Mouse (Mus musculus) embryonic facial prominence, embryonic 12.5 days (tissue): ENCODE data around the gene Ltbp4. TPM values are rescaled to one million over a fixed set of nuclear protein-coding genes. Genes with fewer than 3 reads are reported as not detected.

Experiments
- ATAC-seq: fragments of 200-750 bp; cut with Nextera tagmentation; 2 replicates; pipeline ENCODE4 v1.8.0; 2017; ENCODE audit not compliant: insufficient number of reproducible peaks, insufficient read depth, low FRiP score, low TSS enrichment
- H3K27ac ChIP-seq: fragments of 300-500 bp; sonication (generic); 2 replicates; pipeline ENCODE4 v1.5.1; 2016; ENCODE audit warnings: mild to moderate bottlenecking
- H3K27me3 ChIP-seq: fragments of 300-500 bp; sonication (generic); 2 replicates; pipeline ENCODE4 v1.6.1; 2016; ENCODE audit warnings: mild to moderate bottlenecking, moderate library complexity
- H3K36me3 ChIP-seq: fragments of 300-500 bp; sonication (generic); 2 replicates; pipeline ENCODE4 v1.6.1; 2016; ENCODE audit warnings: mild to moderate bottlenecking
- H3K4me1 ChIP-seq: fragments of 300-500 bp; sonication (generic); 2 replicates; pipeline ENCODE4 v1.6.1; 2016
- H3K4me2 ChIP-seq: fragments of 300-500 bp; sonication (generic); replicated peaks from 2 replicates; pipeline ENCODE4 v1.6.1; 2016; ENCODE audit warnings: mild to moderate bottlenecking, moderate library complexity
- H3K4me3 ChIP-seq: fragments of 300-500 bp; sonication (generic); 2 replicates; pipeline ENCODE4 v1.5.1; 2016; ENCODE audit warnings: mild to moderate bottlenecking
- H3K9ac ChIP-seq: fragments of 300-500 bp; sonication (generic); 2 replicates; pipeline ENCODE4 v1.6.1; 2016; ENCODE audit warnings: mild to moderate bottlenecking, moderate library complexity
- H3K9me3 ChIP-seq: fragments of 300-500 bp; sonication (generic); 2 replicates; pipeline ENCODE4 v1.6.1; 2016; ENCODE audit warnings: mild to moderate bottlenecking, moderate library complexity
- WGBS: fragments of 180-500 bp; shearing (Covaris S2); methylation state at CpG from one replicate; pipeline ENCODE4 v1.1.7; 2016; 5-methylcytosine and 5-hydroxymethylcytosine counted together
- polyA plus RNA-seq: library from polyadenylated mRNA; unstranded; fragments of >200 nt; fragmentation: Nextera tagmentation; extraction: Ambion mirVana; gene quantifications from 2 replicates; pipeline ENCODE4 v1.2.1, GENCODE M21; 2016

Ltbp4 gene
- polyA plus RNA-seq, 1 experiment from 2014 or later = 16.8 TPM

- peak overlapping the region; percentile 39 for H3K4me2 ChIP-seq
- no peak overlapping the region for H3K27ac ChIP-seq
- 3% methylated on average over 17 of the region's 17 CpGs for WGBS
- H3K9ac ChIP-seq = no peak overlapping the region
- 0 out of 2 replicates have a peak overlapping the region, but pooled peaks have one; percentile 11 for H3K4me3 ChIP-seq
- peaks cover 27% of the 10 kb centered on the region for H3K27me3 ChIP-seq
- H3K36me3 ChIP-seq = peaks cover 3% of the 10 kb centered on the region; the same call in 1 of the 2 replicates
- peaks cover 3% of the 10 kb centered on the region; the same call in 1 of the 2 replicates for H3K4me1 ChIP-seq
- ATAC-seq = no peak
- H3K9me3 ChIP-seq = peaks cover 15% of the 10 kb centered on the region; the same call in 1 of the 2 replicates
Measured at GRCm38 (mm10) chr7:27310306-27310705, 27.2 kb downstream of the Ltbp4 start.

- H3K9ac ChIP-seq = no peak overlapping the region
- WGBS = 44% methylated on average over 3 of the region's 3 CpGs
- peaks cover 27% of the 10 kb centered on the region for H3K27me3 ChIP-seq
- H3K36me3 ChIP-seq = peaks cover 3% of the 10 kb centered on the region; the same call in 1 of the 2 replicates
- H3K4me3 ChIP-seq = no peak overlapping the region
- peaks cover 3% of the 10 kb centered on the region; the same call in 1 of the 2 replicates for H3K4me1 ChIP-seq
- peaks cover 15% of the 10 kb centered on the region; the same call in 1 of the 2 replicates for H3K9me3 ChIP-seq
- ATAC-seq = no peak
- no peak overlapping the region for H3K27ac ChIP-seq
- H3K4me2 ChIP-seq = no peak overlapping the region
Measured at GRCm38 (mm10) chr7:27309832-27310231, 27.7 kb downstream of the Ltbp4 start.

- peaks cover 3% of the 10 kb centered on the region; the same call in 1 of the 2 replicates for H3K36me3 ChIP-seq
- WGBS = 7% methylated on average over 28 of the region's 28 CpGs
- peaks cover 10% of the 10 kb centered on the region; the same call in 1 of the 2 replicates for H3K9me3 ChIP-seq
- peak; percentile 36; the same call in 1 of the 2 replicates for ATAC-seq
- peaks cover 27% of the 10 kb centered on the region for H3K27me3 ChIP-seq
- H3K27ac ChIP-seq = no peak overlapping the region
- H3K4me1 ChIP-seq = peaks cover 3% of the 10 kb centered on the region; the same call in 1 of the 2 replicates
- peak overlapping the region; percentile 33 for H3K4me3 ChIP-seq
- H3K4me2 ChIP-seq = peak overlapping the region; percentile 57
- H3K9ac ChIP-seq = peak overlapping the region; percentile 10; the same call in 1 of the 2 replicates
Measured at GRCm38 (mm10) chr7:27308821-27309549, 28.5 kb downstream of the Ltbp4 start.

- ATAC-seq = no peak
- H3K4me3 ChIP-seq = no peak overlapping the region
- peaks cover 3% of the 10 kb centered on the region; the same call in 1 of the 2 replicates for H3K4me1 ChIP-seq
- no peaks in the 10 kb centered on the region for H3K9me3 ChIP-seq
- H3K4me2 ChIP-seq = no peak overlapping the region
- peaks cover 29% of the 10 kb centered on the region for H3K27me3 ChIP-seq
- no peak overlapping the region for H3K9ac ChIP-seq
- 61% methylated on average over 9 of the region's 9 CpGs for WGBS
- no peaks in the 10 kb centered on the region for H3K36me3 ChIP-seq
- no peak overlapping the region for H3K27ac ChIP-seq
Measured at GRCm38 (mm10) chr7:27307551-27307950, 29.9 kb downstream of the Ltbp4 start.

DNA sequence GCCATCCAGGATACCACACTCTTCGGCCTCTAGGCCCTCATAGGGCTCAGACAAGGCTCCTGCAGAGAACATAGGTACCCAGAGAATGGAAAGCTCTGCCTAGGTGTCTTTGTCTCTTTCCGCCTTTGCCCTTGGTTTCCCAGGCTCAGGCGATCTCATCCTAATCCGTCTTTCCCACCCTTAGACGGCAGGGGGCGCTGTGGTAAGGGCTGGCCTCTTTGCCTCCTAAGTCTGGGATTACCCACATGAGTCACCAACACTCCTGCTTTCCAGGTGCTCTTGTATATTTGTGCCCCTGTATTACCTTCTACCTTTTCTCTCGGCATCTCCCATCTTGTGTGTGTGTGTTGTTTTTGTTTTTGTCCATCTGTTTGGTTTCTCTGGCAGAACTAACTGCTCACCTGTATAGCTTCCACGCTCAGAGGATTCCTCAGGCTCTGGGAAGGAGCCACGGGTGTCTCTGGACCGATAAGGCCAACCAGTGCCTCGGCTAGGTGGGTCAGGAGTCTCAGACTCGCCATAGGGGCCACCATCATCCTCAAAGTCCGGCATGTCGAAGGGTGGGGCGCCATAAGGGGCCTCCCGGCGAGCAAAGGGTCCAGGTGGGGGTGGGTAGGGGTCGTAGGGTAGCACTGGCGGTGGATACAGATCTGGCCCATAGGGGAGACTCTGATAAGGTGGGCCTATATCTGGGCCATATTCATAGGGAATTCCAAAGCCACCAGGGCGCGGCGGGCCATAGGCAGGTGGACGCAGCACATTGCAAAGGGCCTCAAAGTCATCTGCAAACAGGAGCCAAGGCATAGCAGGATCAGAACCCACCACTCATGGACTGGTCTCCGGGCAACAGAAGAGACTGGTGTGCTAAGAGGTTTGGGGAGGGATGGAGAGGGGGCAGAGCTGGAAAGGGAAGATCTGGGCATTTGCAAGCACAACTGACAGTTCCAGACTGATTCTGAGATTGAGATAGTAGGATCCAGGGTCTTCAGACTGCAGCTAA is 31.0 kb downstream of the Ltbp4 start:
- Histone ChIP-seq H3K4me2 (no peak overlapping the region), H3K9ac (no peak overlapping the region), H3K4me3 (no peak overlapping the region), H3K4me1 (peaks cover 3% of the 10 kb centered on the region; the same call in 1 of the 2 replicates), H3K27ac (no peak overlapping the region), H3K27me3 (peaks cover 27% of the 10 kb centered on the region), H3K9me3 (no peaks in the 10 kb centered on the region), H3K36me3 (no peaks in the 10 kb centered on the region)
- 78% methylated on average over 24 of the region's 24 CpGs for WGBS
- 0 out of 2 replicates have a peak, but pooled peaks have one; percentile 2 for ATAC-seq

GRCm38 (mm10) chr7:27305091-27305730 is 32.3 kb downstream of the Ltbp4 start:
- Histone ChIP-seq H3K4me2 (no peak overlapping the region), H3K27ac (no peak overlapping the region), H3K4me3 (no peak overlapping the region), H3K27me3 (peaks cover 15% of the 10 kb centered on the region), H3K36me3 (no peaks in the 10 kb centered on the region), H3K9ac (no peak overlapping the region), H3K4me1 (peaks cover 3% of the 10 kb centered on the region; the same call in 1 of the 2 replicates), H3K9me3 (no peaks in the 10 kb centered on the region)
- no peak for ATAC-seq
- 83% methylated on average over 17 of the region's 17 CpGs for WGBS

GRCm38 (mm10) chr7:27302172-27302571 is 35.3 kb downstream of the Ltbp4 start:
- Histone ChIP-seq H3K27ac (no peak overlapping the region), H3K4me3 (no peak overlapping the region), H3K27me3 (peaks cover 5% of the 10 kb centered on the region; the same call in 1 of the 2 replicates), H3K9ac (no peak overlapping the region), H3K9me3 (no peaks in the 10 kb centered on the region), H3K4me2 (no peak overlapping the region), H3K36me3 (no peaks in the 10 kb centered on the region), H3K4me1 (0 out of 2 replicates have a peak, but pooled peaks cover 5% of the 10 kb centered on the region)
- 10% methylated on average over 11 of the region's 11 CpGs for WGBS
- ATAC-seq = no peak

- Histone ChIP-seq H3K9ac (no peak overlapping the region), H3K4me3 (no peak overlapping the region), H3K27ac (no peak overlapping the region), H3K4me2 (no peak overlapping the region), H3K9me3 (no peaks in the 10 kb centered on the region), H3K36me3 (no peaks in the 10 kb centered on the region), H3K4me1 (0 out of 2 replicates have a peak, but pooled peaks cover 5% of the 10 kb centered on the region), H3K27me3 (peaks cover 3% of the 10 kb centered on the region; the same call in 1 of the 2 replicates)
- 87% methylated on average over 5 of the region's 5 CpGs for WGBS
- no peak for ATAC-seq
Measured at GRCm38 (mm10) chr7:27300801-27301200, 36.7 kb downstream of the Ltbp4 start.

GRCm38 (mm10) chr7:27300351-27300750 is 37.1 kb downstream of the Ltbp4 start:
- WGBS = 85% methylated on average over 4 of the region's 4 CpGs
- H3K9ac ChIP-seq = no peak overlapping the region
- peaks cover 3% of the 10 kb centered on the region; the same call in 1 of the 2 replicates for H3K27me3 ChIP-seq
- no peak overlapping the region for H3K4me2 ChIP-seq
- no peak for ATAC-seq
- no peaks in the 10 kb centered on the region for H3K36me3 ChIP-seq
- no peak overlapping the region for H3K4me3 ChIP-seq
- no peak overlapping the region for H3K27ac ChIP-seq
- H3K9me3 ChIP-seq = no peaks in the 10 kb centered on the region
- 0 out of 2 replicates have a peak, but pooled peaks cover 5% of the 10 kb centered on the region for H3K4me1 ChIP-seq

GRCm38 (mm10) chr7:27298816-27299215 is 38.7 kb downstream of the Ltbp4 start:
- Histone ChIP-seq H3K9ac (no peak overlapping the region), H3K27me3 (peaks cover 2% of the 10 kb centered on the region; the same call in 1 of the 2 replicates), H3K4me2 (no peak overlapping the region), H3K9me3 (peaks cover 1% of the 10 kb centered on the region; the same call in 1 of the 2 replicates), H3K4me3 (no peak overlapping the region), H3K36me3 (no peaks in the 10 kb centered on the region), H3K27ac (no peak overlapping the region), H3K4me1 (0 out of 2 replicates have a peak, but pooled peaks cover 5% of the 10 kb centered on the region)
- WGBS = 86% methylated on average over 6 of the region's 6 CpGs
- ATAC-seq = no peak
